In the genomic region with DNA sequence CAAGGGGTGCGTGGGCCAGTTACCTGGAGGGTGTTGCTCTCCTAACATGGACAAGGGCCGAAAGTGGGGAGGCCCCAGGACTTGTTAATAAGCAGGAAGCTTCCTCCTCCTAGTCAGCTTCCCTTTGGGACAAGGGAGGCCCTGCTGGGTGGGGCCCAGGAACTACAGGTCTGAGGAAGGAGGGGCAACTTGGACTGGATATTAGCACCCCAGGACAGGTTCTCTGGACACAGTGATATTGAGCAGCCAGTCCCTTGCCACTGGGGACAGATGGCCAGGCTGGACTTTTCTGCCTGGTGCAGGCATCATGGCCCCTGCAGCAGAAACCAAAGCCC, we compare ENCODE assay signal across 13 mouse cellular contexts. TPM values are rescaled to one million over a fixed set of nuclear protein-coding genes. Genes with fewer than 3 reads are reported as not detected.
DNase-seq lines count a peak whose midpoint lies in the region; ATAC-seq and TF ChIP-seq lines count a peak whose summit lies in the region.
"Had no signal": no experiment of that assay in that cellular context is flagged by ENCODE, and none has a peak within 500 bp of the region (broad histone marks: within the 10 kb centered on the region; RNA-seq: fewer than 3 reads in every experiment).

No protein-coding gene starts in this region.

- no peak overlapping the region for H3K27ac ChIP-seq in forebrain, embryonic 13.5 days
- H3K27ac ChIP-seq in forebrain, embryonic 10.5 days = no peak overlapping the region
- H3K27ac ChIP-seq in layer of hippocampus, adult 2 months = peak overlapping the region; percentile 72
- H3K27ac ChIP-seq in testis, adult 2 months (ENCODE audit: control insufficient read depth, insufficient read depth, low read depth, low read length) = no peak overlapping the region

- WGBS in forebrain, embryonic 13.5 days = 57% methylated on average over 2 of the region's 2 CpGs
- WGBS in forebrain, embryonic 10.5 days = 50% methylated on average over 2 of the region's 2 CpGs

- TF ChIP-seq POLR2A in testis, adult 2 months (IDR thresholded peaks at IDR 0.05; ENCODE audit: control insufficient read depth, low read depth, low read length) = no peak

- ATAC-seq in forebrain, embryonic 13.5 days = no peak
- no peak for ATAC-seq in erythroid progenitor cell, adult 5-6 weeks (replicated peaks; ENCODE audit: low FRiP score, poor library complexity, severe bottlenecking)
- ATAC-seq: activated CD4-positive, CD25-positive, alpha-beta regulatory T cell, adult 4 months had no signal

- 0 out of 2 replicates have a peak, but pooled peaks cover 4% of the 10 kb centered on the region for H3K9me3 ChIP-seq in forebrain, embryonic 13.5 days (replicated peaks)
- H3K9me3 ChIP-seq in forebrain, embryonic 10.5 days = peaks cover 6% of the 10 kb centered on the region; the same call in 1 of the 2 replicates

- no peak overlapping the region; the same call in 1 of the 2 replicates for H3K4me2 ChIP-seq in forebrain, embryonic 13.5 days

- H3K4me1 ChIP-seq in forebrain, embryonic 13.5 days = peaks cover 19% of the 10 kb centered on the region
- H3K4me1 ChIP-seq in forebrain, embryonic 10.5 days = peaks cover 21% of the 10 kb centered on the region
- peaks cover 21% of the 10 kb centered on the region for H3K4me1 ChIP-seq in testis, adult 2 months (ENCODE audit: control insufficient read depth, insufficient read depth, low read length)

- DNase-seq in forebrain, embryonic 10.5 days (ENCODE audit: extremely low spot score, low spot score) = no peak
- DNase-seq in layer of hippocampus, adult 2 months (ENCODE audit: low spot score in 2 of 2) = no peak
- DNase-seq in layer of hippocampus, adult 8-10 months (ENCODE audit: low spot score in 2 of 2) = no peak
- no peak for DNase-seq in testis, postnatal 10 days (ENCODE audit: low spot score)
- DNase-seq in layer of hippocampus, postnatal 25 days (ENCODE audit: extremely low spot score in 1 of 2, low spot score in 1 of 2) = no peak
- DNase-seq: cerebellum, adult 9-10 months had no signal

- no peak for TF ChIP-seq CTCF in layer of hippocampus, adult 2 months (conservative IDR thresholded peaks at IDR 0.05)
- TF ChIP-seq CTCF in testis, adult 2 months (IDR thresholded peaks at IDR 0.05; ENCODE audit: control insufficient read depth, insufficient read depth, insufficient replicate concordance, low read depth, low read length) = no peak

- peaks cover 75% of the 10 kb centered on the region for H3K36me3 ChIP-seq in forebrain, embryonic 13.5 days (ENCODE audit: poor library complexity, severe bottlenecking)
- peaks cover 26% of the 10 kb centered on the region for H3K36me3 ChIP-seq in forebrain, embryonic 10.5 days (replicated peaks)
- H3K36me3 ChIP-seq in testis, adult 2 months (ENCODE audit: control insufficient read depth, insufficient read depth, low read length) = no peaks in the 10 kb centered on the region

- H3K9ac ChIP-seq in forebrain, embryonic 13.5 days = peak overlapping the region; percentile 45

- peaks cover 36% of the 10 kb centered on the region for H3K27me3 ChIP-seq in forebrain, embryonic 13.5 days
- peaks cover 66% of the 10 kb centered on the region for H3K27me3 ChIP-seq in forebrain, embryonic 10.5 days (ENCODE audit: poor library complexity, severe bottlenecking)
- no peaks in the 10 kb centered on the region for H3K27me3 ChIP-seq in testis, adult 2 months (ENCODE audit: control insufficient read depth, insufficient read depth, low read length)

- H3K4me3 ChIP-seq in forebrain, embryonic 13.5 days = no peak overlapping the region
- no peak overlapping the region for H3K4me3 ChIP-seq in forebrain, embryonic 10.5 days
- H3K4me3 ChIP-seq in layer of hippocampus, adult 2 months = no peak overlapping the region
- peak overlapping the region; percentile 73 for H3K4me3 ChIP-seq in testis, adult 2 months (ENCODE audit: control insufficient read depth, low read depth, low read length)

RNA-seq across cellular contexts. Expression of a gene that starts 10.3 kb away (rescaled TPM):
- polyA plus RNA-seq in forebrain, embryonic 13.5 days (2015; fragmentation: Nextera tagmentation; extraction: Ambion mirVana) = 33.2 and 36.0 TPM in 2 replicates
- polyA plus RNA-seq in forebrain, embryonic 10.5 days (2016; fragmentation: Nextera tagmentation; extraction: Ambion mirVana) = 14.8 and 18.3 TPM in 2 replicates
- 10 to 100 TPM; 46.0 to 47.4 TPM for total RNA-seq in layer of hippocampus, adult 2 months (2021)
- 10 to 100 TPM; 34.9 to 44.0 (median 40.0) TPM for total RNA-seq in layer of hippocampus, adult 8-10 months (2022)
- 0.16 and 0.83 TPM in 2 replicates for polyA plus RNA-seq in testis, adult 2 months (2012; rRNA removed)
- not detected in 2 replicates for total RNA-seq in erythroid progenitor cell, adult 5-6 weeks (2015; ENCODE audit: low replicate concordance)
- not detected in 2 replicates for total RNA-seq in erythroid progenitor cell, adult 5-6 weeks (2017; ENCODE audit: low replicate concordance)
- total RNA-seq in layer of hippocampus, postnatal 25 days (2021) = 10 to 100 TPM; 39.0 to 54.3 TPM

RNA-seq across cellular contexts. Expression of a gene that starts 19.6 kb away (rescaled TPM):
- 0.14 TPM in 1 of 2 replicates, not detected in the other for polyA plus RNA-seq in forebrain, embryonic 13.5 days (2015; fragmentation: Nextera tagmentation; extraction: Ambion mirVana)
- 0.12 and 0.22 TPM in 2 replicates for polyA plus RNA-seq in forebrain, embryonic 10.5 days (2016; fragmentation: Nextera tagmentation; extraction: Ambion mirVana)
- not detected for total RNA-seq in layer of hippocampus, adult 2 months (2021)
- under 1 TPM in 2 of 4 experiments, not detected in 2; 0.11 to 0.16 TPM for total RNA-seq in layer of hippocampus, adult 8-10 months (2022)
- 0.16 and 0.40 TPM in 2 replicates for polyA plus RNA-seq in testis, adult 2 months (2012; rRNA removed)
- not detected in 2 replicates for total RNA-seq in erythroid progenitor cell, adult 5-6 weeks (2015; ENCODE audit: low replicate concordance)
- 0.76 TPM in 1 of 2 replicates, not detected in the other for total RNA-seq in erythroid progenitor cell, adult 5-6 weeks (2017; ENCODE audit: low replicate concordance)
- total RNA-seq in layer of hippocampus, postnatal 25 days (2021) = not detected
- total RNA-seq: granulocyte monocyte progenitor cell, adult 5-6 weeks; layer of hippocampus, adult 18-20 months had no signal
- polyA plus RNA-seq: activated CD4-positive, CD25-positive, alpha-beta regulatory T cell, adult 4 months had no signal

RNA-seq across cellular contexts. Expression of a gene that starts 31.6 kb away (rescaled TPM):
- polyA plus RNA-seq in forebrain, embryonic 13.5 days (2015; fragmentation: Nextera tagmentation; extraction: Ambion mirVana) = 24.6 and 28.6 TPM in 2 replicates
- 29.9 and 31.4 TPM in 2 replicates for polyA plus RNA-seq in forebrain, embryonic 10.5 days (2016; fragmentation: Nextera tagmentation; extraction: Ambion mirVana)
- 100 to 1,000 TPM in 1 of 2 experiments, 10 to 100 TPM in 1; 98.4 to 106 TPM for total RNA-seq in layer of hippocampus, adult 2 months (2021)
- total RNA-seq in layer of hippocampus, adult 8-10 months (2022) = 100 to 1,000 TPM in 3 of 4 experiments, 10 to 100 TPM in 1; 99.3 to 117 (median 110) TPM
- 32.1 and 262 TPM in 2 replicates for polyA plus RNA-seq in testis, adult 2 months (2012; rRNA removed)
- 25.2 and 25.6 TPM in 2 replicates for total RNA-seq in erythroid progenitor cell, adult 5-6 weeks (2015; ENCODE audit: low replicate concordance)
- total RNA-seq in erythroid progenitor cell, adult 5-6 weeks (2017; ENCODE audit: low replicate concordance) = 16.9 and 20.3 TPM in 2 replicates
- 10 to 100 TPM; 90.6 to 96.3 TPM for total RNA-seq in layer of hippocampus, postnatal 25 days (2021)

RNA-seq across cellular contexts. Expression of a gene that starts 31.7 kb away (rescaled TPM):
- polyA plus RNA-seq in forebrain, embryonic 13.5 days (2015; fragmentation: Nextera tagmentation; extraction: Ambion mirVana) = 0.93 and 1.1 TPM in 2 replicates
- 0.70 and 0.81 TPM in 2 replicates for polyA plus RNA-seq in forebrain, embryonic 10.5 days (2016; fragmentation: Nextera tagmentation; extraction: Ambion mirVana)
- 1 to 10 TPM; 1.1 to 2.4 TPM for total RNA-seq in layer of hippocampus, adult 2 months (2021)
- total RNA-seq in layer of hippocampus, adult 8-10 months (2022) = 1 to 10 TPM; 2.0 to 2.8 (median 2.3) TPM
- 0.64 and 1.7 TPM in 2 replicates for polyA plus RNA-seq in testis, adult 2 months (2012; rRNA removed)
- 2.5 TPM in 1 of 2 replicates, not detected in the other for total RNA-seq in erythroid progenitor cell, adult 5-6 weeks (2015; ENCODE audit: low replicate concordance)
- total RNA-seq in erythroid progenitor cell, adult 5-6 weeks (2017; ENCODE audit: low replicate concordance) = not detected in 2 replicates
- 1 to 10 TPM; 2.4 to 2.5 TPM for total RNA-seq in layer of hippocampus, postnatal 25 days (2021)
- total RNA-seq: granulocyte monocyte progenitor cell, adult 5-6 weeks; MEL had no signal

RNA-seq across cellular contexts. Expression of a gene that starts 40.6 kb away (rescaled TPM):
- polyA plus RNA-seq in forebrain, embryonic 13.5 days (2015; fragmentation: Nextera tagmentation; extraction: Ambion mirVana) = 57.7 and 62.7 TPM in 2 replicates
- 17.8 and 21.9 TPM in 2 replicates for polyA plus RNA-seq in forebrain, embryonic 10.5 days (2016; fragmentation: Nextera tagmentation; extraction: Ambion mirVana)
- total RNA-seq in layer of hippocampus, adult 2 months (2021) = 100 to 1,000 TPM; 100 to 107 TPM
- 100 to 1,000 TPM in 2 of 4 experiments, 10 to 100 TPM in 2; 90.2 to 127 (median 105) TPM for total RNA-seq in layer of hippocampus, adult 8-10 months (2022)
- 123 and 181 TPM in 2 replicates for polyA plus RNA-seq in testis, adult 2 months (2012; rRNA removed)
- 2.9 and 6.1 TPM in 2 replicates for total RNA-seq in erythroid progenitor cell, adult 5-6 weeks (2015; ENCODE audit: low replicate concordance)
- total RNA-seq in erythroid progenitor cell, adult 5-6 weeks (2017; ENCODE audit: low replicate concordance) = 2.2 and 13.6 TPM in 2 replicates
- total RNA-seq in layer of hippocampus, postnatal 25 days (2021) = 100 to 1,000 TPM in 1 of 2 experiments, 10 to 100 TPM in 1; 98.2 to 110 TPM

Comparison
In these comparisons a context has a peak if more than half of its experiments do, and no peak if none do; other contexts are left out.
1. RNA of a gene that starts 10.3 kb away (total RNA-seq): 39.0 to 54.3 TPM in layer of hippocampus, postnatal 25 days, 46.0 to 47.4 TPM in layer of hippocampus, adult 2 months and 34.9 to 44.0 TPM in layer of hippocampus, adult 8-10 months; not detected in erythroid progenitor cell, adult 5-6 weeks; every median in the first group is over 10 times any median in the second.